Mouse (Mus musculus) liver, postnatal 0 days (tissue): ENCODE data around the gene Olfr1443. TPM values are rescaled to one million over a fixed set of nuclear protein-coding genes. Genes with fewer than 3 reads are reported as not detected.
"Not testable (repeated sequence)": the region's sequence is repeated elsewhere in the genome, so short reads cannot be mapped to it uniquely, and the experiment has no call there.

ENCODE experiments used
- ATAC-seq: fragments of 200-750 bp; cut with Nextera tagmentation; 2 replicates; pipeline ENCODE4 v1.8.0; 2017; ENCODE audit warnings: mild to moderate bottlenecking, moderate library complexity
- DNase-seq: peaks from one replicate; pipeline ENCODE4 v3.0.0-alpha.2; 2016
- H3K27ac ChIP-seq: fragments of 300-500 bp; sonication (generic); 2 replicates; pipeline ENCODE4 v1.5.1; 2014; ENCODE audit warnings: antibody characterized with exemption, moderate library complexity, mild to moderate bottlenecking, low read depth
- H3K27me3 ChIP-seq: fragments of 300-500 bp; sonication (generic); 2 replicates; pipeline ENCODE4 v1.6.1; 2014; ENCODE audit warnings: low read length, control low read depth, mixed read lengths; ENCODE audit not compliant: insufficient read depth
- H3K36me3 ChIP-seq: fragments of 300-500 bp; sonication (generic); replicated peaks from 2 replicates; pipeline ENCODE4 v1.6.1; 2014; ENCODE audit warnings: mild to moderate bottlenecking, control low read depth, low read length, moderate library complexity, mixed read lengths; ENCODE audit not compliant: insufficient read depth
- H3K4me1 ChIP-seq: fragments of 300-500 bp; sonication (generic); 2 replicates; pipeline ENCODE4 v1.6.1; 2014; ENCODE audit warnings: antibody characterized with exemption, mild to moderate bottlenecking, control low read depth; ENCODE audit not compliant: insufficient read depth
- H3K4me2 ChIP-seq: fragments of 300-500 bp; sonication (generic); 2 replicates; pipeline ENCODE4 v1.6.1; 2014; ENCODE audit warnings: low read depth, mild to moderate bottlenecking, low read length, moderate library complexity, mixed read lengths
- H3K4me3 ChIP-seq: fragments of 300-500 bp; sonication (generic); 2 replicates; pipeline ENCODE4 v1.5.1; 2014; ENCODE audit warnings: low read depth, low read length
- H3K9ac ChIP-seq: fragments of 300-500 bp; sonication (generic); replicated peaks from 2 replicates; pipeline ENCODE4 v1.6.1; 2014; ENCODE audit warnings: mild to moderate bottlenecking, moderate library complexity
- H3K9me3 ChIP-seq: fragments of 300-500 bp; sonication (generic); 2 replicates; pipeline ENCODE4 v1.6.1; 2016; ENCODE audit warnings: mild to moderate bottlenecking, control low read depth, low read length, mixed read lengths
- CTCF ChIP-seq: sonication (generic); IDR thresholded peaks from 2 replicates; pipeline ENCODE4 v1.5.1; 2016; ENCODE audit warnings: antibody characterized with exemption, low read depth
- EP300 ChIP-seq: IDR thresholded peaks from 2 replicates; pipeline ENCODE4 v1.6.1; 2016; ENCODE audit warnings: antibody characterized with exemption, low read depth, mild to moderate bottlenecking
- WGBS: fragments of 180-500 bp; shearing (Covaris S2); extraction: QIAGEN DNeasy Blood & Tissue Kit; methylation state at CpG from one replicate; pipeline ENCODE4 v1.1.7; 2014; ENCODE audit not compliant: insufficient replicate concordance; 5-methylcytosine and 5-hydroxymethylcytosine counted together
- polyA plus RNA-seq: library from polyadenylated mRNA; unstranded; fragments of >200 nt; fragmentation: Nextera tagmentation; extraction: Ambion mirVana; gene quantifications from 2 replicates; pipeline ENCODE4 v1.2.1, GENCODE M21; 2015

The Olfr1443 gene
- polyA plus RNA-seq, 1 experiment from 2014 or later: not detected

GRCm38 (mm10) chr19:12696221-12696620 is 18.3 kb downstream of the Olfr1443 start:
- no peak overlapping the region for H3K27ac ChIP-seq
- no peak for ATAC-seq

GRCm38 (mm10) chr19:12708458-12708857 is 30.5 kb downstream of the Olfr1443 start:
- Histone ChIP-seq H3K4me3 (no peak overlapping the region), H3K27me3 (no peaks in the 10 kb centered on the region), H3K27ac (no peak overlapping the region), H3K36me3 (no peaks in the 10 kb centered on the region), H3K9me3 (no peaks in the 10 kb centered on the region), H3K4me1 (no peaks in the 10 kb centered on the region), H3K9ac (no peak overlapping the region), H3K4me2 (no peak overlapping the region)
- DNase-seq (no peak), ATAC-seq (peak; percentile 13; the same call in 1 of the 2 replicates)
- TF ChIP-seq CTCF (no peak), EP300 (no peak)
- 62% methylated on average over 2 of the region's 2 CpGs for WGBS

More at GRCm38 (mm10) chr19:12696221-12696620, 18.3 kb downstream of the Olfr1443 start:
- Histone ChIP-seq H3K9me3 (no peaks in the 10 kb centered on the region), H3K9ac (no peak overlapping the region), H3K4me1 (no peaks in the 10 kb centered on the region; the same call in 1 of the 2 replicates), H3K4me3 (no peak overlapping the region), H3K4me2 (peak overlapping the region; percentile 42; the same call in 1 of the 2 replicates), H3K36me3 (no peaks in the 10 kb centered on the region), H3K27me3 (no peaks in the 10 kb centered on the region)
- TF ChIP-seq EP300 (no peak), CTCF (no peak)
- no peak for DNase-seq

DNA sequence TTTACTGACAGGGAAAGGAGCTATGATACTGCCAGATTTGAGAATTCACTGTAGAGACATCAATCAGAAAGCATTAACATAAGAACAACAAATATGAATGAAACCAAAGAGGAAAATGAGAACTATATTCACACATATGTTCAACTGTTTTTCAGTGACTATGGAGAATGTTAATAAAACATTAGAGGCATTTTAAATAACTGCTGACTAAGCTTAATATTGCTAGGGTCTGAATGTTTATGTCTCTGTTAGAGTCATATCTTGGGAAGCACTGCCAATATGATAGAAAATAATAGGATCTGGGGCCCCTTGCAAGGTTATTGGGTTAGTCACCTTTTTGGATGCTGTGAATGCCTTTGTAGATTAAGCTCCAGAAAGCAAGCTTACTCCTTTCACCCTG is 31.1 kb downstream of the Olfr1443 start:
- no peaks in the 10 kb centered on the region for H3K9me3 ChIP-seq
- no peak overlapping the region for H3K27ac ChIP-seq
- DNase-seq: no peak
- no peak for ATAC-seq
- H3K4me3 ChIP-seq: no peak overlapping the region
- no peaks in the 10 kb centered on the region for H3K27me3 ChIP-seq
- no peak overlapping the region for H3K9ac ChIP-seq
- H3K36me3 ChIP-seq: no peaks in the 10 kb centered on the region
- no peak overlapping the region for H3K4me2 ChIP-seq
- H3K4me1 ChIP-seq: no peaks in the 10 kb centered on the region
- no peak for TF ChIP-seq EP300
- TF ChIP-seq CTCF: no peak

DNA sequence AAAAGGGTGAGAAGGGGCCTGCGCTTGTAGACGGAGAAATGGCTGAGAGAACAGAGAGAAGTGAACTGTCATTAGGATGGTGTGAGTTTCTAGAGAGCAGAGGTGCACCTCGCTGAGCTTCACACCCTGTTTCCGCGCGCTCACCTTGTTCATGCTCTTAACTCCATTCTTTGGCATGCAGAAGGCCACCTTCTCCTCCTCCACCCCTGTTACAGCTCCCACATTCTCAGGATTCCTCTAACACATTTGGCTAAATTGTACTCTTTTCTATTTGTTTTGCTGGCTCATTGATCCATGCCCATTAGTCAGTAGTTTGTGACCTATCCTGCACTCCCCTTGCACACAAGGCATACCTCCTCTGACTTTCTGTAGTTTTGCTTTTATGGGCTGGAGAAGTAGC is 41.3 kb downstream of the Olfr1443 start:
- no peak overlapping the region for H3K9ac ChIP-seq
- TF ChIP-seq CTCF (no peak), EP300 (no peak)
- 70% methylated on average over 6 of the region's 6 CpGs for WGBS

GRCm38 (mm10) chr19:12720463-12720862 is 42.6 kb downstream of the Olfr1443 start:
- H3K36me3 ChIP-seq: no peaks in the 10 kb centered on the region
- WGBS: 44% methylated on average over 2 of the region's 2 CpGs
- H3K27me3 ChIP-seq: no peaks in the 10 kb centered on the region
- no peaks in the 10 kb centered on the region for H3K4me1 ChIP-seq
- no peak overlapping the region for H3K27ac ChIP-seq
- ATAC-seq: no peak
- H3K9ac ChIP-seq: no peak overlapping the region
- H3K4me2 ChIP-seq: no peak overlapping the region
- TF ChIP-seq EP300 (no peak), CTCF (no peak)
- no peaks in the 10 kb centered on the region for H3K9me3 ChIP-seq
- DNase-seq: no peak
- no peak overlapping the region for H3K4me3 ChIP-seq

More for the DNA sequence above, 41.3 kb downstream of the Olfr1443 start:
- H3K27me3 ChIP-seq: no peaks in the 10 kb centered on the region
- DNase-seq (no peak), ATAC-seq (no peak)
- H3K4me1 ChIP-seq: no peaks in the 10 kb centered on the region
- no peak overlapping the region for H3K4me3 ChIP-seq
- H3K9me3 ChIP-seq: no peaks in the 10 kb centered on the region
- H3K36me3 ChIP-seq: no peaks in the 10 kb centered on the region
- no peak overlapping the region for H3K27ac ChIP-seq
- no peak overlapping the region for H3K4me2 ChIP-seq

DNA sequence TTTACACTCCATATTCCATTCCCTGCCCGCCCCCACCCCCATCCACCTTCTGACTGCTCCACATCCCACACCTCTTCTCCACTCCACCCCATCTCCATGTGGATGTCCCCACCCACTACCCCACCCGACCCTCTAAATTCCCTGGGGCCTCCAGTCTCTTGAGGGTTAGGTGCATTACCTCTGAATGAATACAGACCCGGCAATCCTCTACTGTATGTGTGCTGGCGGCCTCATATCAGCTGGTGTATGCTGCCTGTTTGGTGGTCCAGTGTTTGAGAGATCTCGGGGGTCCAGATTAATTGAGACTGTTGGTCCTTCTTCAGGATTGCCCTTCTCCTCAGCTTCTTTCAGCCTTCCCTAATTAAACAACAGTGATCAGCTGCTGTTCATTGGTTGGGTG is 43.0 kb downstream of the Olfr1443 start:
- not testable (repeated sequence) for H3K9ac ChIP-seq, H3K4me3 ChIP-seq, H3K27ac ChIP-seq, DNase-seq, H3K4me2 ChIP-seq, H3K27me3 ChIP-seq, H3K4me1 ChIP-seq, ATAC-seq, H3K36me3 ChIP-seq, H3K9me3 ChIP-seq
- 69% methylated on average over 5 of the region's 5 CpGs for WGBS

DNA sequence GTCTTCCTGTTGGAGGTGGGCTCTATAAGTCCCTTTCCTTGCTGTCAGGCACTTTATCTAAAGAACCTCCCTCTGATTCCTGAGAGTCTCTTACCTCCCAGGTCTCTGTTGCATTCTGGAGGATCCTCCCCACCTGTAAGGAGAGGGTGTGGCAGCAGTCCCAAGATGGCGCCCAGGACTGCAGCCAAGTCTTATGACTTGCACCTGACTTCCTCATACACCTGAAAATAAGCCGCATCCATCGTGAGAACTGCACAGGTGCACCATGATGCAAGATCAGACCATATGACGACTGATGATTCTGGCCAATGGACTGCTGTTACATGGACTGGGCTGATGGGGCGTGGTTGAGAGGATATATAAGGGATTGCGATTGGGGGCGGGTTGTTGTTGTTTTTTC is 43.7 kb downstream of the Olfr1443 start:
- not testable (repeated sequence) for H3K27me3 ChIP-seq, H3K9ac ChIP-seq, DNase-seq, H3K4me3 ChIP-seq, ATAC-seq, H3K9me3 ChIP-seq, H3K36me3 ChIP-seq, H3K27ac ChIP-seq, H3K4me2 ChIP-seq, H3K4me1 ChIP-seq
- WGBS: 84% methylated on average over 7 of the region's 7 CpGs
